ENCODE assay signal across 36 mouse cellular contexts in genomic region chr5:140500736-140501135, GRCm38 (mm10). TPM values are rescaled to one million over a fixed set of nuclear protein-coding genes. Genes with fewer than 3 reads are reported as not detected.
DNase-seq lines count a peak whose midpoint lies in the region; ATAC-seq and TF ChIP-seq lines count a peak whose summit lies in the region.
"Had no signal": no experiment of that assay in that cellular context is flagged by ENCODE, and none has a peak within 500 bp of the region (broad histone marks: within the 10 kb centered on the region; RNA-seq: fewer than 3 reads in every experiment).

No protein-coding gene starts in this region.

- WGBS in lung, postnatal 0 days, result 62% methylated on average over 6 of the region's 6 CpGs
- WGBS in liver, embryonic 15.5 days (ENCODE audit: insufficient replicate concordance), result 22% methylated on average over 6 of the region's 6 CpGs
- WGBS in cerebellum, adult 2 months, result 92% methylated on average over 6 of the region's 6 CpGs

- no peaks in the 10 kb centered on the region for H3K27me3 ChIP-seq in lung, postnatal 0 days (replicated peaks; ENCODE audit: insufficient read depth, low read length)
- H3K27me3 ChIP-seq in liver, embryonic 15.5 days, result no peaks in the 10 kb centered on the region
- no peaks in the 10 kb centered on the region for H3K27me3 ChIP-seq in cerebellum, adult 2 months (ENCODE audit: control insufficient read depth, insufficient read depth, low read length)
- H3K27me3 ChIP-seq: embryonic facial prominence, embryonic 15.5 days; limb, embryonic 15.5 days; neural tube, embryonic 15.5 days; Patski had no signal

- no peak for TF ChIP-seq CTCF in lung, postnatal 0 days (IDR thresholded peaks at IDR 0.05)
- TF ChIP-seq CTCF in cerebellum, adult 2 months (IDR thresholded peaks at IDR 0.05; ENCODE audit: borderline replicate concordance, insufficient read depth, low read depth, low read length), result no peak

- H3K4me1 ChIP-seq in lung, postnatal 0 days (ENCODE audit: insufficient read depth, low read depth, low read length), result no peaks in the 10 kb centered on the region; the same call in 1 of the 2 replicates
- peaks cover 45% of the 10 kb centered on the region for H3K4me1 ChIP-seq in liver, embryonic 15.5 days (replicated peaks)
- peaks cover 6% of the 10 kb centered on the region; the same call in 1 of the 2 replicates for H3K4me1 ChIP-seq in cerebellum, adult 2 months (ENCODE audit: control insufficient read depth, insufficient read depth, low read length)

- intact Hi-C loops in gastrocnemius, postnatal 14 days (cut with DNase I; ENCODE audit: low total_unique reads), result no loop called here

- DNase-seq in lung, postnatal 0 days (ENCODE audit: low spot score), result peak; percentile 78
- no peak for DNase-seq in lung, postnatal 10 days
- DNase-seq in adipocyte (ENCODE audit: low spot score), result peak; percentile 57
- DNase-seq in cerebellum, adult 2 months, result no peak
- DNase-seq in gastrocnemius, postnatal 14 days, result no peak
- DNase-seq: adrenal gland, postnatal 25 days; cerebellum, adult 18-20 months; cerebellum, postnatal 14 days; gastrocnemius, postnatal 10 days; heart, adult 11 months; heart, postnatal 36 days; kidney, adult 11 months; kidney, postnatal 14 days; layer of hippocampus, adult 9-11 months; midbrain, embryonic 14.5 days; retina, postnatal 1 day; right cerebral cortex, postnatal 14 days; thymus, postnatal 4 days had no signal

- peak; percentile 4; the same call in 1 of the 2 replicates for ATAC-seq in lung, postnatal 0 days
- no peak for ATAC-seq in liver, embryonic 15.5 days (ENCODE audit: insufficient read depth)
- ATAC-seq: forebrain, embryonic 13.5 days; Patski had no signal

- TF ChIP-seq EP300 in lung, postnatal 0 days (IDR thresholded peaks at IDR 0.05), result peak; percentile 47; the same call in 1 of the 2 replicates

- no peak overlapping the region for H3K27ac ChIP-seq in lung, postnatal 0 days (ENCODE audit: low read length)
- H3K27ac ChIP-seq in liver, embryonic 15.5 days (replicated peaks), result 0 out of 2 replicates have a peak overlapping the region, but pooled peaks have one; percentile 45
- no peak overlapping the region for H3K27ac ChIP-seq in cerebellum, adult 2 months (ENCODE audit: insufficient read depth, low read length)
- H3K27ac ChIP-seq: embryonic facial prominence, embryonic 10.5 days; embryonic facial prominence, embryonic 15.5 days; forebrain, embryonic 13.5 days; hindbrain, embryonic 13.5 days; limb, embryonic 10.5 days; limb, embryonic 15.5 days; neural tube, embryonic 15.5 days had no signal

- no peak overlapping the region for H3K9ac ChIP-seq in lung, postnatal 0 days (replicated peaks; ENCODE audit: low read depth)
- no peak overlapping the region for H3K9ac ChIP-seq in liver, embryonic 15.5 days
- H3K9ac ChIP-seq: embryonic facial prominence, embryonic 15.5 days; forebrain, embryonic 13.5 days; hindbrain, embryonic 13.5 days; limb, embryonic 15.5 days; neural tube, embryonic 15.5 days had no signal

- H3K36me3 ChIP-seq in lung, postnatal 0 days (ENCODE audit: insufficient read depth, low read length), result no peaks in the 10 kb centered on the region
- no peaks in the 10 kb centered on the region for H3K36me3 ChIP-seq in liver, embryonic 15.5 days (replicated peaks)
- H3K36me3 ChIP-seq: embryonic facial prominence, embryonic 10.5 days; embryonic facial prominence, embryonic 15.5 days; hindbrain, embryonic 13.5 days; limb, embryonic 10.5 days; limb, embryonic 15.5 days; neural tube, embryonic 15.5 days had no signal

- no peak for TF ChIP-seq POLR2A in cerebellum, adult 2 months (IDR thresholded peaks at IDR 0.05; ENCODE audit: borderline replicate concordance, insufficient read depth, low read length)

- no peak overlapping the region for H3K4me3 ChIP-seq in lung, postnatal 0 days (ENCODE audit: low read depth, low read length)
- H3K4me3 ChIP-seq in liver, embryonic 15.5 days (replicated peaks), result no peak overlapping the region
- no peak overlapping the region for H3K4me3 ChIP-seq in cerebellum, adult 2 months (replicated peaks; ENCODE audit: insufficient read depth, low read depth, low read length)
- H3K4me3 ChIP-seq: embryonic facial prominence, embryonic 10.5 days; embryonic facial prominence, embryonic 15.5 days; forebrain, embryonic 13.5 days; hindbrain, embryonic 13.5 days; limb, embryonic 10.5 days; limb, embryonic 15.5 days; neural tube, embryonic 15.5 days had no signal

- H3K9me3 ChIP-seq in lung, postnatal 0 days (ENCODE audit: low read length), result no peaks in the 10 kb centered on the region
- H3K9me3 ChIP-seq in liver, embryonic 15.5 days (replicated peaks), result no peaks in the 10 kb centered on the region
- H3K9me3 ChIP-seq: embryonic facial prominence, embryonic 10.5 days; embryonic facial prominence, embryonic 15.5 days; forebrain, embryonic 13.5 days; hindbrain, embryonic 13.5 days; limb, embryonic 10.5 days; limb, embryonic 15.5 days; neural tube, embryonic 15.5 days had no signal

- H3K4me2 ChIP-seq in lung, postnatal 0 days (replicated peaks; ENCODE audit: low read depth, low read length), result no peak overlapping the region
- H3K4me2 ChIP-seq in liver, embryonic 15.5 days, result no peak overlapping the region
- H3K4me2 ChIP-seq: embryonic facial prominence, embryonic 15.5 days; forebrain, embryonic 13.5 days; heart, embryonic 11.5 days; hindbrain, embryonic 13.5 days; limb, embryonic 15.5 days; neural tube, embryonic 15.5 days had no signal

RNA-seq across cellular contexts. Expression of gene Chst12, which starts 4.6 kb away (rescaled TPM):
- 19.9 and 21.7 TPM in 2 replicates for polyA plus RNA-seq in lung, postnatal 0 days (2015; fragmentation: Nextera tagmentation; extraction: Ambion mirVana)
- polyA plus RNA-seq in liver, embryonic 15.5 days (2015; fragmentation: Nextera tagmentation; extraction: Ambion mirVana), result 8.9 and 10.4 TPM in 2 replicates
- polyA plus RNA-seq in cerebellum, adult 2 months (2012; rRNA removed), result 20.9 and 22.5 TPM in 2 replicates
- 10 to 100 TPM in 1 of 2 experiments, 1 to 10 TPM in 1; 9.7 to 10.6 TPM for total RNA-seq in gastrocnemius, postnatal 14 days (2021)

RNA-seq across cellular contexts. Expression of gene Gm4869, which starts 55.3 kb away (rescaled TPM):
- polyA plus RNA-seq in lung, postnatal 0 days (2015; fragmentation: Nextera tagmentation; extraction: Ambion mirVana), result not detected in 2 replicates
- polyA plus RNA-seq in liver, embryonic 15.5 days (2015; fragmentation: Nextera tagmentation; extraction: Ambion mirVana), result not detected in 2 replicates
- not detected in 2 replicates for polyA plus RNA-seq in cerebellum, adult 2 months (2012; rRNA removed)
- total RNA-seq in gastrocnemius, postnatal 14 days (2021), result not detected
- total RNA-seq: CH12.LX; gastrocnemius, postnatal 10 days; heart, postnatal 36 days; left cerebral cortex, postnatal 10 days had no signal
- polyA plus RNA-seq: embryonic facial prominence, embryonic 10.5 days; forebrain, embryonic 13.5 days; heart, embryonic 11.5 days; heart, embryonic 16.5 days; hindbrain, embryonic 13.5 days; kidney, embryonic 14.5 days; limb, embryonic 10.5 days; limb, embryonic 15.5 days; lung, embryonic 16.5 days; midbrain, embryonic 14.5 days; neural tube, embryonic 15.5 days; Patski; small intestine, adult 2 months; stomach, embryonic 14.5 days; thymus, postnatal 0 days had no signal

Comparison
In these comparisons a context has a peak if more than half of its experiments do, and no peak if none do; other contexts are left out.
1. DNase-seq: peak in lung, postnatal 0 days (single experiment) and adipocyte (single experiment); none in lung, postnatal 10 days (single experiment), cerebellum, adult 2 months (0 of 2) and gastrocnemius, postnatal 14 days (single experiment).